Mouse (Mus musculus): ENCODE measurements at regions not wholly inside any gene's neighbourhood (a gene's known extent, or its start where the extent isn't known, plus 50 kb on each side); places are given as distances from the start of the nearest gene placed in this dataset.
A peak's percentile ranks its signal among the peaks of the same experiment; 100 is the strongest.
"Not testable (repeated sequence)": the region's sequence is repeated elsewhere in the genome, so short reads cannot be mapped to it uniquely, and the experiment has no call there.

- no peak for DNase-seq
Observed at GRCm38 (mm10) chr10:96374293-96375069, 238.1 kb downstream of the Gm5426 start.

DNA sequence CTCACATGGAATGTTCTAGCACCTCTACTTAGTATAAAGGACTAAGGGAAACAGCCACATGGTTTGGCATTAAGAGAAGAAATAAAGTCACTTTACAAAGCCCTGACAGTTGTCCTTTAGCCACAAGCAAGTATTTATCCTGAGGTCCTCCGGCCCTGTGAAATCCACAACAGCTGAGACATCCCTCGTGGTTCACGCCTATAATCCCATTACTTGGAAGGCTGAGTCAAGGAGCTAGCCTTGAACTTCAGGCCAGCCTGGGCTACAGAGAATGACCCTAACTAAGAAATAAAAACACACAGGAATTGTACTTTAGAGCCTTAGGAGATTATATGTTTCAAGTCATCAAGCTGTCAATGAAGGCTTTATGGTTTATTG lies 238.7 kb downstream of the Gm5426 start:
- no peak for DNase-seq

- peak; percentile 13 for DNase-seq
Observed at GRCm38 (mm10) chr10:96377549-96377948, 239.3 kb upstream of the Btg1 start.

DNA sequence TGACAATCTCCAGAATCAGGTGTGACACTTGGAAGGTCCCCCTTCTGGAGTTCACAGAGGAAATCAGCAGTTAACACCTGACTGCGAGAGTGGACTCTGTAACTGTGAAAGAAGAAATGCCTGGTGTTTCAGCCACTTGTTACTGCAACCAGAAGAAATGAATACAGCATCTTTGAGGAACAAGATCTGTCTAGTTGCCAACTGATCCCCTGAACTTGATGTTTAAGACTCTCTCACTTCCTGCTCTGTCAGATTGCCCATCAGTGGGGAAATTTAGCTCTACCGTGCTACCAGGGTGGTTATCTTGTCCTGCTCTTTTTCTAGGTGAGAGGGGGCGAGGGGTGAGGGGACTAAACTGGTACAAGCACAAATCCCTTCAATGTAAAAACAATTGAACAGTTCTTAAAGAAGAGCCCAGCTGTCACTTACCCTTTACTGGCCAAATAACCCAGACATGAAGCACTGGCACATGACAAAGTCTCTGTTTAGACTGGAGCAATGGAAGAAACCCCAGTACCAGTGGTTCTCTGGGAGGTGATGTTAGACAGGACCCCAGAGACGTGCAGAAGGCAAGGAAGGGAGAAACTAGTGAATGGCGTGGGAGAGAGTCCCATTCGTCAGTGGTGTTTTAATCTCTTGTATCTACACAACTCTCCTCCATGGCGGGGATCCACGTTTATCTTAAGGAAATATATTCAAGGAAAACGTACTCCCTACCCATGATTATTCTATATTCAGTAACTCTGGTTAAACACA lies 237.6 kb upstream of the Btg1 start:
- no peak for DNase-seq

DNA sequence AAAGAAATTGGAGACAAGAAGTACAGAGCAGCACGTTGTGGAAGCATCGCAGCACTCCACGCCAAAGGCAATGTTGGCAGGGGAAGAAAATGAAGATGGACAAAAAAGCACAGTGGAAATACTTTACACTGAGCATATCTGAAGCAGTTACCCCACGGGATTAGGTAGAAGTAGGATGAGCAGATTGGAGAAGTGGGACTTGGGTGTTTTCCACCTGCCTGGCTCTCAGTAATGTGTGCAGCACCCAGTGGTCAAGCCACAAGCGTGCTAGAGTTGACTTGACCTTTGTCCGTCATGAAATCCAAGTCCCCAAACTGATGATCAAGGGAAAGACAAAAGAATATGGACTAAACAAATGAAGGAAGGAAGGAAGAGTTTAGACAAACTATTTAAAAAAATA lies 235.1 kb upstream of the Btg1 start:
- DNase-seq: no peak

- no peak for DNase-seq
Observed at GRCm38 (mm10) chr10:96391748-96392147, 225.1 kb upstream of the Btg1 start.

GRCm38 (mm10) chr10:96392836-96393235 lies 224.0 kb upstream of the Btg1 start:
- no peak for DNase-seq

- no peak for DNase-seq
Observed at GRCm38 (mm10) chr10:96394210-96394609, 222.6 kb upstream of the Btg1 start.

GRCm38 (mm10) chr10:96395017-96395416 lies 221.8 kb upstream of the Btg1 start:
- DNase-seq: no peak

GRCm38 (mm10) chr10:96397931-96398561 lies 218.8 kb upstream of the Btg1 start:
- DNase-seq: no peak

- no peak for DNase-seq
Observed at GRCm38 (mm10) chr10:96398562-96399288, 218.1 kb upstream of the Btg1 start.

DNA sequence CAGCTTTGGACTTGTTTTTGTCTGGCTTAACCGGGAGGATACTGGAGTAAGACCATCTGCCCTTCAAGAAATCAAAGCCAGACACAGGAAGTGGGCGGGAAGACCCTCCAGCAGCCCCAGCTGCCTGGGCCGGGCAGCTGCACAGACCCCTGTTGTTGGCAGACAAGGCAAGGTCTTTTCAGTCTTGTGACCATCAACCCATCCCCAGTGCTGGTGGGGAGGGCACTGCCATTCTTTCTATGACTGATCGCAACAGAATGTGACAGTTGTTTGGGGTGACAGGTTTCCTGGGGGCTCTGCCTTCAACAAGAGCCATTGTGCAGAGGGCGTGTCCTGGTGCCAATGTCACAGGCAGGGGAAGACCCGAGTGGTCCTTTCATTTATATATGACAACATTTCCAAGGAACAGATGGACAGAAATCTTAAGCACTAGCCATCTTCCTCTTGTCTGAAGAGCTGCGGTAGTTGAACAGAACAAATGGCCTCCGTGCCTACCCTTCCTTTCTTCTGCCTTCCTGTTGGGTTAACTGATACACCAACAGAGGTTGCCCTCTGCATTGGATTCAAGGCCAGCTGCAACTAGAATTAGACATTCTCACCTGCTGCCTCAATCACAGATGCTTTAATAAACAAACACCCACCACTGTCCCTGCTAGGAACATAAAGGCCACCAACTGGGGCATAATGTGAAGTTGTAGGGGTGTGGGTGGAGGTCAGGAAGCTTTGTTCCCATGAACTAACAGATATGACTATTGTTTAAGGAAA lies 217.0 kb upstream of the Btg1 start:
- no peak for DNase-seq

DNA sequence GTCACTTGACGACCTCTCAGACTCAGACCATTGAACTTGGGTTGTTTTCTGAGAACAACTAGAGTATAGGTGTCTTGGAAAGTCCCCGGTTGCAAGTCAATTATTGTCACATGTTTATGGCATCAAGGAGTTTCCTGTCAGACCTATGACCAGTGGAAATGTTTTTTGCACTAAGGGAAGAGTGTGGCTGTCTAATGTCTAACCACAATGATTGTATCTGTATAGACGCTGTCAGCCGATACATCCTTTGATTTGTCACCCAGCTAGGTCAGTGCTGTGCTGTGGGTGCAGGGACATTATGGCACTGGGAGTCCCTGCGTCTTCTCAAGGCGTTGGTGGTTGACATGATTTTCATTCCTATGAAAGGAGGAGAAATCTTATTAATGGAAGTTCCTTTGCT lies 216.0 kb upstream of the Btg1 start:
- DNase-seq: no peak

DNA sequence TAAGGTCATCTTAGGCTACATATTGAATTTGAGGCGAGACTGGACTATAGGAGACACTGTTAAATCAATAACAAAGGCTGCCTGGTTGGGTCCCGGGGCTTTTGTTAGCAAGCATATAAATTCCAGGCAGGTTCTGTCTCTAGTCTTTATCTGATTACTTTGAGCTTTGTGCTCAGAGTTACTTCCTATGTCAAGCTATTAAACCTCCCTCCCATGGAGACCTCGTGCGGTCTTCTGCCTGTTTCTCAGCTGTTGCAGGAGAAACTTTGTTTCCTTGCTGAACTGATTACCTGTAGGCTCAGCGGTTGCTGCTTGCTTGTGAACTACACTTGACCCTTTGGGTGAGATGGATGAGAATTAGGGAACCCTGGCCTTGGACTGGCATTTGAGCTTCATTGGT lies 210.5 kb upstream of the Btg1 start:
- no peak for DNase-seq

DNA sequence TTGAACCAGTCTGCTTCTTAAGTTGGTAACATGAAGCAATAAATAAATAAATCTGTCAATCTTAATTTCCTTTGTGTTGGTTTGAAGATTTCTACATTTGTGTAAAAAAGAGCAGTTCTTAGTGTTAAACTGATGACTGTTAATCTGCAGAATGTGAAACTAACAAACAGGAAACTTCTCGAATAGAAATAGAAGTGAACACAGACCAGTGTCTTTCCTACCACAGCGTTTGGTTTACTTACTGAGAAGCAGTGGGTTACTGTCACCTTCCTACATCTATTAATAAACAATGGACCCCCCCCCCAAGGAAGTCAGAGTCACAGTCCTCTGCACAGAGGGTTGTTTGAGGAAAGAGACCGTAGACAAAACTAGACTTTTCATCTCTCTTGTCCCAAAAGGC lies 209.0 kb upstream of the Btg1 start:
- DNase-seq: no peak

GRCm38 (mm10) chr10:96408250-96408649 lies 208.6 kb upstream of the Btg1 start:
- no peak for DNase-seq

DNA sequence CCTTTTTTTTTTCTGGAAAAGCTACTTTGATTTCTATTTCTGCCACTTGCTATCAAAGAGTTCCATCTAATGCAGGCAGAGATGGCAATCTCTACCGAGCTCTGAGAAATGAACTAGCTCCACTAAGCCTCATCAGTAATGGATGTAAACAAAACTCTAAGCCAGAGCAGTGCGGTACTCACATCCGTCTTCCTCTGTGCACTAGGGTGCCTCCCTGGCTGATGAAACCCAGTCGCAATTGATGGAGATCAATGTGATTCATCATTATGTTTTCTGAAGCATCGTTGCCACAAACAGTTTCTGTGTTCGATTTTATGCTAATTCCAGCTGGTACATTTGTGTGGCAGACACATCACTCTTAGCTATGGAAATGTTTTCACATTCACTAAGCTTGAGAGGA lies 206.8 kb upstream of the Btg1 start:
- no peak for DNase-seq

- no peak for DNase-seq
Observed at GRCm38 (mm10) chr10:96414807-96415206, 202.0 kb upstream of the Btg1 start.

- DNase-seq: not testable (repeated sequence)
Observed at GRCm38 (mm10) chr10:96421506-96421905, 195.3 kb upstream of the Btg1 start.

GRCm38 (mm10) chr10:96427407-96427806 lies 189.4 kb upstream of the Btg1 start:
- DNase-seq: no peak

GRCm38 (mm10) chr10:96430142-96430541 lies 186.7 kb upstream of the Btg1 start:
- DNase-seq: no peak

DNA sequence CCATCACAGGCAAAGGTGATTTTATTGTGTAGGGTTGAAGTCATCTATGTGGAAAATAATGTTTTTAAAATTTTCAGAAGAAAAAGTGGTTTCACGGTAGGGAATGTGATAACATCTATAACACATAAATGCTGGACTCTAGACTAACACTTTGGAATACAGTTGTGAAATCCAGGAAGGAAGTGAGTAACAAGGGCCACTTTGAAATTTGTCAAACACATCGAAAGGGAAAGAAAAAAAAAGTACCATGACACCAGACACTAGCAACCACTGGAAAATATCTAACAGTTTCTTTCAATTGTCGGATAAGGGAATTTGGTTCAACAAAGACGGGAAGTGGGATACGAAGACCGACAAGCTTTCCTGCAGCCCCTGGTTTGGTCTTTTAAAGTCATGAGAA lies 181.7 kb upstream of the Btg1 start:
- peak; percentile 5 for DNase-seq

Data from kidney, postnatal 14 days (tissue).